Mouse (Mus musculus): ENCODE data around the gene Fgd5.
"Not testable (repeated sequence)": the region's sequence is repeated elsewhere in the genome, so short reads cannot be mapped to it uniquely, and the experiment has no call there.

The Fgd5 gene

DNA sequence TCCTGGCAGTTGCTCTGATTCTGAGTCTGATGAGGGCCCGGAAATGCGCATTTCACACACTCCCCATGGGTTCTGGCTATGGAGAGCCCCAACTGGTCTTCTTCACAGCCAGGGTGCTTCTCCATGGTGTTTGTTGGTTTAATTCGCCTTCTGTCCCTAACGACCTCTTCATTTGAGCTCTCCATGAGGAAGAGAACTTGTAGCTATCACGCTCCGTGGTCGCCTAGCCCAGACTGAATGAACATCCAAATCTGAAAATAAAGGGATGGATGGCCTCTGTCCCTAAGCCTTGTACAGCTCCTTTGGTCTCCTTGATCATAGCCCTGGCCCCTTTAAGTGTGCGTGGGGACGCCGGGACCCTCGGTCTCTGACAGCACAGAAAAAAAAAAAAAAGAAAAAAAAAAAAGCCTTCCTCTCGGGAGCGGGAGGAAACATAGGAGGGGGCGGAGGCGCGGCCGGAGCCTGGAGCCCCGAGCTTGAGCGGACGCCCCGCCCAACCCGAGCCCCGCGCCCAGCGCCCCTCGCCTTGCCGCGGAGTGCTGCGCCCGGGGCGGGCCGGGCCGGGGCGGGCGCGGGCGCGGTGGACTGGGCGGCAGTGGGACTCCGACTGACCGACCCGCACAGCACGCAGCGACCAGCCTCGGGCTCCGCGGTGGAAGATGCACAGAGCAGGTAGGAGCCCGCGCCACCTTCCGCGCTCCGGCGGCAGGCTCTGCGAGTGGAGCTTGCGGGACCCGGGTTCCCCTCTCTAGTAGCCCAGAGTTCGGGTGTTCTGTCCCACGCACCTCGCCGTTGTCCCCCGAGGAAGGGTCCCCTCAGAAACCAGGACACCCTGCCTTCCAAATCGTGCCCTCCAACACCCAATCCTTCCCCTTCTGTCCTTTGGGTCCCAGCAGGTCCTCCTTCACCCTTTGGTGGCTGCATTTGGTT, at the start of gene Fgd5:
Gene Fgd5, plus strand, starts transcription at position 508 of the 930 bp plus-strand sequence.
- no peak for DNase-seq (ENCODE audit: low read depth, low spot score)

DNA sequence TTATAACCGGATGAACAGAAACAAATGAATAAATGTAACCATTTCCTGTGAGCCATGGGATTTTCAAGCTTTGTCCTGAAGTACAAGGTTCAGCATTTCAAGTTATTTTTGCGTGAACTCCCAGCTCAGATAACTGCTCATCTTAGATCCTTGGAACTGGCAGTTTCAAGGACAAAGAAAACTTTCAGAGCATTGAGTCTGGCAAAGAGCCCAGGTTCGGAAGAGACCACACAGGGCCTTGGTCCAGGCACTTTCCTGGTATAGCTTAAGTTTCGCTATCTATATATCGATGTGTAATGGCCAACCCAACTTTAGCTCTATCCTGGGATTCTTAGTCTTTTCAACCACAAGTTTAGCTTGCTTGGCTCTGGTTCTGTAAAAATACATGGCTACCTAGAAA, 47.4 kb upstream of the Fgd5 start:
- DNase-seq (ENCODE audit: low read depth, low spot score), result no peak

DNA sequence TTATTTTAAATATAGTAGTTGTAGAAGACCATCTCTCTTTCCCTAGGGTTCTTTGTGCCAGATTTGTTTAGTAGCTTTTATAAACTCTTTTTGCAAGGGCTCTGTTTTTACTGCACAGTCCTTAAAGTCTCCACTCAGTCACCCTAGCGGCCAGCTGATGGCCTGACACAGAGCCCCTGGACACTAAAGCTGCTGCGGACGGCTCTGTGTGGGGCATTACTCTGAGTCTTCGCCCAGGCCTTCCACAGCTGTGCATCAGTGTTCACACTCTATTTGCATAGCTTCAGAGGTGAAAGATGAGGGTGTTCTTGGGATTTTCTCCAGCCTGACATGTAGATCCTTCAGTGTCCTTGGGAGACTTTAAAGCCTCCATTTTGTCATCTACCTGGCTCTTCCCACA, 40.2 kb upstream of the Fgd5 start:
- no peak for DNase-seq (ENCODE audit: low read depth, low spot score)

DNA sequence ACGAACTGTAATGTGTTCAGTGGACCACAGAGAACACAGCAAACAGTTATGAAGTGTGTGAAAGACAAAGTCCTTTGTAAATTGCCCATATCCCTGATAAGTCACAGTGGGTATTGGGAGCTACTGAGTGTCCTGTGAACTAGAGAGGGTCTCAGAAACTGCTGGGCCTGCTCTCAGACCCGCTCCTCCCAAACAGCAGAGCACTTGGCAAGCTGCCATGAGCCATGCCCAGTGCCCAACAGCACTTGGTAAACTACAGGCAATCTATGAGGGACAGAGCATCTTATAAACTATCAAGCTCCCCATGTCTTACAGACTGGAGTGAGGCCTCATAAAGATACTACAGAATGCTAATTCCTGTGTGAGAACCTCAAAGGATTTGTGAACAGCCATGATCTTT, 30.3 kb upstream of the Fgd5 start:
- DNase-seq (ENCODE audit: low read depth, low spot score), result no peak

GRCm38 (mm10) chr6:91958015-91958414, 20.7 kb upstream of the Fgd5 start:
- DNase-seq (ENCODE audit: low read depth, low spot score), result not testable (repeated sequence)

DNA sequence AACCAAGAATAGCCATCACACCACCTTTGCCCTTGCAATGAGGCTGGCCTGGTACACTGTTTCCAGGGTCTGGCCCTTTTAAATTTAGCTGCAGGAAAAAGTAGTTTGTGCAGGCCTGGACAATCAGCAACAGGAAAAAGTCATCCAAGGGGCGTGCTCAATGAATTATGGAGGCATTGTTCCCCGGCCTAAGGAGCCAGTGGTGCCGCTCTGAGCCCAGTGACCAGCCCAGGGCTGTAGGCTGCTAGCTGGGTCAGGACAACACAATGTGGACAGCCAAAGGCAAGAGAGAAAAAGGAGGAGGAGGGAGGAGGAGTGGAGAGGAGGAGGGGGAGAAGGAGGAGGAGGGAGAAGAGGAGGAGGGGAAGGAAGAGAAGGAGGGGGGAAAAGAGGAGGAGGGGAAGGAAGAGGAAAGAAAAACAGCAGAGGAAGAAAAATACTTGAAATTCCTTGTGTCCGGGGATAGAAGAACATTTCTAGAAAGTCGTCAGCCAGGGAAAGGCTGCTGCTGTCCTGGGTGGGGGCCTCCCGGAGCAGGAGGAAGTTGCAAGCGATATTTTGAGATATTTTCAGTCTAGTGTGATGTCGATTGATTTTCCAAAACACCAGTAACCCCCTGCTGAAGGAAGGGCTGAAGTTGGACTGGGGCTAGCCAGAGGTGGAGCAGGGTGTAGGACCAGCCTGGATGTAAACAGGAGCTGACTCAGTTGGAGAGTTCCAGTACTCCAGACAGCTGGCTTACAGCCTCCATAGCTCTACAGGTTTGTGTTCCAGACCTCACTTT, 18.5 kb upstream of the Fgd5 start:
- DNase-seq (ENCODE audit: low read depth, low spot score), result no peak

GRCm38 (mm10) chr6:91963429-91963828, 15.2 kb upstream of the Fgd5 start:
- DNase-seq (ENCODE audit: low read depth, low spot score), result peak; percentile 40

DNA sequence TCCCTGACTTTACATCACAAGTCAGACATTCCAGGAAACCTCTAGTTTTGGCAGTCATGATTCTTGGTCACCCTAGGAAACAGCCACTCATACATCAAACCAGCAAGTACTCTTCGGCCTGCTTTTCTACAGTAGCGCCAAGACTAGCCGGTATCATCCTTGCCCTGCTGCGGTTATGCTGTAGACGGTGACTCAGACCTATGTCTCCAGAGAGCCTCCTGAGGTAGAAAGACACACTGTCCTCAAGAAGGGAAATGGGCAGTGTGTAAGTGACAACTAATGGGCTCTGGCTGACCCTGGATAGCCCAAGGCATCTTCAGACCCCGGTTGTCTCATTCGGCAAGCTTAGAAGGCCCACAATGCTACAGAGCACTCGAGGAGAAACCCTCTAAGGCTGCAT, 13.6 kb upstream of the Fgd5 start:
- no peak for DNase-seq (ENCODE audit: low read depth, low spot score)

GRCm38 (mm10) chr6:91966006-91966405, 12.7 kb upstream of the Fgd5 start:
- DNase-seq (ENCODE audit: low read depth, low spot score), result peak; percentile 22

DNA sequence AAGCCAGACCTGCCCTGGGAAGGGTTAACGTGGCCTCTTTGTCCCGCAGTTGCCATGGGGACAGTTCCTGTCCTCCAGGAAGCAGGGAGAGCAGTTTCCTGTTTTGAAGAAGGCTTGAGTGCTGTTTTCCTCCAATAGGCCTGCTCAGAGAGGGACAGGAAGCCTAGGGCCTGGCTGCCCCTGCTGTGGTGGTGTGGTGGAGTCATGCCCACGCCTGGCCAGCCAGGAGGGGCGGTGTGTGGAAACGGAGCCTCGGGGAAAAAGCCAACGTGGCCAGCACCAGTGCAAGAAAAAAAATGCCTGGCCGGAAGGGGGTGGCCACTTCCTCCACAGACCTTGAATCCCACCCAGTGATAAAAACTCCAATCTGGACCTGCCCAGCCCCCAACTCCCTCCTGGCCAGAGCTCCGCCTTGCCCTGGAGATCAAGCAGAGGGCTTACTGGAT, 6.5 kb upstream of the Fgd5 start:
- DNase-seq (ENCODE audit: low read depth, low spot score), result peak; percentile 7

GRCm38 (mm10) chr6:91973972-91974371, 4.7 kb upstream of the Fgd5 start:
- DNase-seq (ENCODE audit: low read depth, low spot score), result no peak

DNA sequence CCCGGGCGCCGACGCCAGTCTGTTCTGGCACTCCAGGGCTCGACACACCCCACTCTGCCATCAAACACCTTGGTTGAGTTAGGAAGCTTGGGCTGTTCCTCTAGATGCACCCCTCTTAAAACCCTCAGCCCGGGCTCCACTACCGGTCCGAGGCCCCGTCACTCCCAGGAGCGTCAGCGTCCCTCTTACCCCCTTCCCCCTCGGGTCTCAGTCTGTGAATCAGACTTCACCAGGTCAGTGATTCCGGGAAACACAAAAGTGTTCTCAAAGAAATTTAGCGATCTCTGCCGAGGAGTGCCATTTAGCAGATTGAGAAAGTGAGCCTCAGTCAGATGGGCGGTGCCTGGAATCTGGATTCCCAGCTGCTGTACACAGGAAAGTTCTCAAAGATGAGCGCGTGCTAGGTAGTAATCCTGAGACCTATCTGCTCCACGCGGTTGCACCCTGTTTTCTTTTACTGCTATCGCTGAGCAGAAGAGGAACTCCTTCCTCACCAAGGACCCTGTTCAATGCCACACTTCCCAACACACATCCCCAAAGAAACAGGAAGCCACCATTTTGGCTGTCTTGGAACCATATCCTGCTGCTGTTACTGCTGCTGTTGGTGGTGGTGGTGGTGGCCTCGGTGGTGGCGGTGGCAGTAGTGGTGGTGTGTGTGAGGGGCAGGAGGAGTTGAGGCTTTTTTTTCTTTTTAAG, 771 bp downstream of the Fgd5 start:
- no peak for DNase-seq (ENCODE audit: low read depth, low spot score)

DNA sequence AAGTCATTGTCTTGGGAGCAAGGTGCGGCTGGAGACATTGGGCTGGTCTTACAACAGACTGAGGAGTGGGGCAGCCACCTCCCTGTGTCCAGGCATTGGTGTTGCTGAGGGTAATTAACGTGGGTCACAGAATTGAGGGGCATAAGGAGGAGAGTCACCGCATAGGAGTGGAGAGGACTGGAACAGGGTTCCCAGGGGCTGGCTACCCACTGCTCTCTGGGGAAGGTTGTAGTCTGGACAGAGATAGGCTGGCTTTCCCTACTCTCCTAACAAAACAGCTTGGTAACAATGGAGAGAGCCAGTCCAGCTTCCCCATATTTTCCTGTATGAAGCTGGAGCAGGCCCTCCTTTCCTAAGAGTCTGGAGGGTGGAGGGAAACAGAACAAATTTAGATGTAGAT, 1.3 kb downstream of the Fgd5 start:
- no peak for DNase-seq (ENCODE audit: low read depth, low spot score)

DNA sequence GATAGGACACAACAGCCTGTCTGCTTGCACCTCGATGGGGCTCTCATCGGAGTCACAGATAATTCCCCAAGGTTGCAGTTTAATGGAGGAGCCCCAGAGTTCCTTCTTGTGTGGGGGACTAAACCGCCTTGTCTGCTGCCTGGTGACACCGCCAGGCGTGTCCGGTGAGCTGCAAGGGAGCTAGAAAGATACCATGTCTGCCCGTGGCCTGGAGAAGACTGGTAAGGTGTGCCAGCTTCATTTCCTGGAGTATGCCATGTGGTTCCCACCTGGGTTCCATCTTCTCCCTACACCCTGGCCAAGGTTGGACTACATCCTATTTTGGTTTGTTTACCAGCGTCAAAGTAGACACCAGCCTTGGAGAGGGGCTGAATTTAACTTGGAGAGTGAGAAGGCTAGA, 11.4 kb downstream of the Fgd5 start:
- peak; percentile 61 for DNase-seq (ENCODE audit: low read depth, low spot score)

DNA sequence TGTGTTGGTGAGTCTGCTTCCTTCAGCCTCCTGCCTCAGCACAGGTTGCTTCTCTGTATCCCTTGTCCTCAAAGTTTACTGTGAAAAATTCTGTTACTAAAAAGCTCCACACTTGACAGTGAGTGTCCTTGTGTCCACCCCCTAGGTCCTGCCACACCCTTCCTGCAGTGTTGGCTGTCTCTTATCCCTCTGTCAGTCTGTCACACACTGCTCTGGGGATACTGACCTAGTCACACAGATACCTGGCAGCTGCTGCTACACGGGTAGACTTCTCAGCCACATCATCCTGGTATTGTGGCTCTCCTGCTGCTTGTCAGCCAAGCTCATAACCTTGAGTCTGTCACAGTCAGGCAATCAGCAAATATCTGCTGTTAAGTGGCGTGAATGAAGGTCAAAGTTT, 14.1 kb downstream of the Fgd5 start:
- DNase-seq (ENCODE audit: low read depth, low spot score), result no peak

GRCm38 (mm10) chr6:91993795-91994505, 15.3 kb downstream of the Fgd5 start:
- DNase-seq (ENCODE audit: low read depth, low spot score), result no peak

DNA sequence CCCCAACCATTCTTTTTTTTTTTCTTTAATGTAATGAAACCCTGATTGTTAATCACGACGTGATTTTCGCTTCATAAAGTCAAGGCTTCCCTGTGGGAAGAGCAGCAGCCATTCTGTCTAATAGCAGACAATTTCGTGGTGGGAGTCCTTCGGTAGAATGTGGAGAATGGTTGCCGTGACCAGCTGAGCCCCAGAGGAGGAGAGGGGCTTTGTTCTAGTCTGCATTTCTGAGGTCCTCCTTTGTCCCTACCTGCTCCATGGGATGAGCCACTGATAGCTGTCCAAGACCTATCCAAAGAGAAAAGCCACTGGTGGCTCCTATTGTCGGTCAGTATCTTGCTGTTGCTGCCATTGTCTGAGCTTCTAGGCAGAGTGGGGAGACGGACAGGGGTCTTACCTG, 17.4 kb downstream of the Fgd5 start:
- no peak for DNase-seq (ENCODE audit: low read depth, low spot score)

- DNase-seq (ENCODE audit: low read depth, low spot score), result no peak
Measured at GRCm38 (mm10) chr6:92002558-92003285, 24.0 kb downstream of the Fgd5 start.

GRCm38 (mm10) chr6:92003646-92004045, 25.0 kb downstream of the Fgd5 start:
- no peak for DNase-seq (ENCODE audit: low read depth, low spot score)

GRCm38 (mm10) chr6:92004137-92004805, 25.6 kb downstream of the Fgd5 start:
- no peak for DNase-seq (ENCODE audit: low read depth, low spot score)
